33 mouse cellular contexts compared by ENCODE assay signal in the genomic region with DNA sequence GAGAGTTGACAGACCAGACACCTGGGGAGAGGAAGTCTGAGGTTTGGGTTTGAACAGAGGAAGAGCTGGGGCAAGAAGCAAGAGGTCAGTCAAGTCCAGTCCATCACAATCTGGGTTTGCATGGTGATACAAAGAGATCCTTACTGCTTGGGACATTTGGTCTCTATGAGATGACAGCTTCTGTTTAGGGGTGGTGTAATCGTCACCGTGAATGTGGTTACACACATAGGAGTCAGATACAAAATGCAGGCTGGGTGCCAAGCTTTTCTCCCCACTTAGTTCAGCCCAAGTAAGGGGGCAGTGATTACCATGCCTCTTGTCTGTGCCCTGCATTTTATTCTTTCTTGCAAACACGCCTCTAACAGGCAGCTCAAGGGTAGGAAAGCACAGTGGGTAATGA.
DNase-seq lines count a peak whose midpoint lies in the region; ATAC-seq and TF ChIP-seq lines count a peak whose summit lies in the region.
"Had no signal": no experiment of that assay in that cellular context is flagged by ENCODE, and none has a peak within 500 bp of the region (broad histone marks: within the 10 kb centered on the region; RNA-seq: fewer than 3 reads in every experiment).

No protein-coding gene starts in this region.

- no peaks in the 10 kb centered on the region for H3K27me3 ChIP-seq in liver, embryonic 13.5 days
- H3K27me3 ChIP-seq in liver, embryonic 11.5 days (replicated peaks; ENCODE audit: control insufficient read depth, insufficient read depth, low read length): no peaks in the 10 kb centered on the region
- no peaks in the 10 kb centered on the region for H3K27me3 ChIP-seq in liver, postnatal 0 days (ENCODE audit: insufficient read depth, low read length)
- H3K27me3 ChIP-seq in forebrain, embryonic 13.5 days: no peaks in the 10 kb centered on the region
- H3K27me3 ChIP-seq: embryonic facial prominence, embryonic 15.5 days; heart, embryonic 12.5 days; hindbrain, embryonic 13.5 days; limb, embryonic 15.5 days; lung, embryonic 15.5 days; midbrain, embryonic 12.5 days had no signal

- peak overlapping the region; percentile 94 for H3K27ac ChIP-seq in liver, embryonic 13.5 days
- no peak overlapping the region for H3K27ac ChIP-seq in liver, embryonic 11.5 days (ENCODE audit: low read depth, low read length)
- H3K27ac ChIP-seq in liver, postnatal 0 days (ENCODE audit: low read depth): peak overlapping the region; percentile 82
- H3K27ac ChIP-seq in forebrain, embryonic 13.5 days: no peak overlapping the region
- H3K27ac ChIP-seq: embryonic facial prominence, embryonic 10.5 days; embryonic facial prominence, embryonic 15.5 days; hindbrain, embryonic 13.5 days; limb, embryonic 10.5 days; limb, embryonic 15.5 days; lung, embryonic 15.5 days; midbrain, embryonic 12.5 days had no signal

- no peak for DNase-seq in liver, embryonic 13.5 days
- no peak for DNase-seq in liver, embryonic 11.5 days (ENCODE audit: low spot score)
- DNase-seq in liver, postnatal 0 days: no peak
- no peak for DNase-seq in urinary bladder, adult 2 months (ENCODE audit: low spot score)
- DNase-seq in left cerebral cortex, postnatal 4 days: no peak
- DNase-seq: adrenal gland, adult 2 months; adrenal gland, postnatal 36 days; cerebellum, adult 11 months; cerebellum, adult 9-11 months; gastrocnemius, postnatal 25 days; heart, adult 18-20 months; heart, postnatal 4 days; kidney, adult 8-10 months; kidney, postnatal 10 days; layer of hippocampus, postnatal 36 days; retina, postnatal 1 day; right cerebral cortex, postnatal 25 days; spleen, adult 18-20 months; thymus, postnatal 14 days had no signal

- TF ChIP-seq EP300 in liver, postnatal 0 days (IDR thresholded peaks at IDR 0.05; ENCODE audit: low read depth): no peak

- ATAC-seq in liver, embryonic 13.5 days (ENCODE audit: low read depth): no peak
- ATAC-seq in liver, embryonic 11.5 days (replicated peaks; ENCODE audit: low FRiP score): no peak
- peak; percentile 57 for ATAC-seq in common myeloid progenitor, adult 5-6 weeks (replicated peaks; ENCODE audit: low read depth, poor library complexity, severe bottlenecking)
- ATAC-seq in liver, postnatal 0 days: no peak
- ATAC-seq in forebrain, embryonic 13.5 days: no peak
- ATAC-seq: activated CD4-positive, CD25-positive, alpha-beta regulatory T cell, adult 4 months; CD4-positive, CD25-positive, alpha-beta regulatory T cell, adult 4 months; forebrain, embryonic 14.5 days; intestine, embryonic 16.5 days had no signal

- no peak for TF ChIP-seq CTCF in liver, postnatal 0 days (IDR thresholded peaks at IDR 0.05; ENCODE audit: low read depth)

- no peak overlapping the region for H3K4me3 ChIP-seq in liver, embryonic 13.5 days (replicated peaks)
- no peak overlapping the region for H3K4me3 ChIP-seq in liver, embryonic 11.5 days (ENCODE audit: low read depth, low read length)
- H3K4me3 ChIP-seq in liver, postnatal 0 days (ENCODE audit: low read depth, low read length): no peak overlapping the region
- H3K4me3 ChIP-seq in forebrain, embryonic 13.5 days: no peak overlapping the region
- H3K4me3 ChIP-seq: embryonic facial prominence, embryonic 10.5 days; embryonic facial prominence, embryonic 15.5 days; heart, embryonic 12.5 days; hindbrain, embryonic 13.5 days; limb, embryonic 10.5 days; limb, embryonic 15.5 days; lung, embryonic 15.5 days; midbrain, embryonic 12.5 days had no signal

- intact Hi-C loops in left cerebral cortex, postnatal 4 days (cut with DNase I): no loop called here

- H3K36me3 ChIP-seq in liver, embryonic 13.5 days: no peaks in the 10 kb centered on the region
- H3K36me3 ChIP-seq in liver, embryonic 11.5 days (ENCODE audit: control insufficient read depth, insufficient read depth, low read length): no peaks in the 10 kb centered on the region
- H3K36me3 ChIP-seq in liver, postnatal 0 days (replicated peaks; ENCODE audit: insufficient read depth, low read length): no peaks in the 10 kb centered on the region
- no peaks in the 10 kb centered on the region for H3K36me3 ChIP-seq in forebrain, embryonic 13.5 days (ENCODE audit: poor library complexity, severe bottlenecking)
- H3K36me3 ChIP-seq: embryonic facial prominence, embryonic 10.5 days; embryonic facial prominence, embryonic 15.5 days; heart, embryonic 12.5 days; hindbrain, embryonic 13.5 days; limb, embryonic 10.5 days; limb, embryonic 15.5 days; lung, embryonic 15.5 days; midbrain, embryonic 12.5 days had no signal

- H3K4me1 ChIP-seq in liver, embryonic 13.5 days (replicated peaks): peaks cover 59% of the 10 kb centered on the region
- H3K4me1 ChIP-seq in liver, embryonic 11.5 days (replicated peaks; ENCODE audit: control insufficient read depth, insufficient read depth, low read length): peaks cover 13% of the 10 kb centered on the region
- H3K4me1 ChIP-seq in liver, postnatal 0 days (ENCODE audit: insufficient read depth): peaks cover 31% of the 10 kb centered on the region
- peaks cover 4% of the 10 kb centered on the region; the same call in 1 of the 2 replicates for H3K4me1 ChIP-seq in forebrain, embryonic 13.5 days
- H3K4me1 ChIP-seq: embryonic facial prominence, embryonic 15.5 days; heart, embryonic 12.5 days; hindbrain, embryonic 13.5 days; limb, embryonic 10.5 days; limb, embryonic 15.5 days; lung, embryonic 15.5 days; midbrain, embryonic 12.5 days had no signal

- peak overlapping the region; percentile 59 for H3K9ac ChIP-seq in liver, embryonic 13.5 days
- no peak overlapping the region for H3K9ac ChIP-seq in liver, embryonic 11.5 days (ENCODE audit: low read depth, low read length)
- H3K9ac ChIP-seq in liver, postnatal 0 days (replicated peaks): no peak overlapping the region
- H3K9ac ChIP-seq in forebrain, embryonic 13.5 days: no peak overlapping the region
- H3K9ac ChIP-seq: embryonic facial prominence, embryonic 15.5 days; heart, embryonic 12.5 days; hindbrain, embryonic 13.5 days; limb, embryonic 15.5 days; lung, embryonic 15.5 days; midbrain, embryonic 12.5 days had no signal

- WGBS in liver, embryonic 13.5 days (ENCODE audit: insufficient replicate concordance): 70% methylated on average over 3 of the region's 3 CpGs
- WGBS in liver, embryonic 11.5 days: 78% methylated on average over 3 of the region's 3 CpGs
- WGBS in liver, postnatal 0 days (ENCODE audit: insufficient replicate concordance): 72% methylated on average over 3 of the region's 3 CpGs
- 70% methylated on average over 3 of the region's 3 CpGs for WGBS in forebrain, embryonic 13.5 days

- no peaks in the 10 kb centered on the region for H3K9me3 ChIP-seq in liver, embryonic 13.5 days (replicated peaks)
- H3K9me3 ChIP-seq in liver, embryonic 11.5 days (ENCODE audit: control insufficient read depth, low read length): no peaks in the 10 kb centered on the region
- H3K9me3 ChIP-seq in liver, postnatal 0 days (ENCODE audit: low read length): no peaks in the 10 kb centered on the region
- no peaks in the 10 kb centered on the region for H3K9me3 ChIP-seq in forebrain, embryonic 13.5 days (replicated peaks)
- H3K9me3 ChIP-seq: embryonic facial prominence, embryonic 10.5 days; embryonic facial prominence, embryonic 15.5 days; heart, embryonic 12.5 days; hindbrain, embryonic 13.5 days; limb, embryonic 10.5 days; limb, embryonic 15.5 days; lung, embryonic 15.5 days; midbrain, embryonic 12.5 days had no signal

- H3K4me2 ChIP-seq in liver, embryonic 13.5 days: no peak overlapping the region
- H3K4me2 ChIP-seq in liver, embryonic 11.5 days: no peak overlapping the region
- no peak overlapping the region for H3K4me2 ChIP-seq in liver, postnatal 0 days (ENCODE audit: low read depth, low read length)
- no peak overlapping the region for H3K4me2 ChIP-seq in forebrain, embryonic 13.5 days
- H3K4me2 ChIP-seq: embryonic facial prominence, embryonic 15.5 days; heart, embryonic 12.5 days; hindbrain, embryonic 13.5 days; limb, embryonic 15.5 days; lung, embryonic 15.5 days; midbrain, embryonic 12.5 days had no signal

Comparison
In these comparisons a context has a peak if more than half of its experiments do, and no peak if none do; other contexts are left out.
1. H3K27ac ChIP-seq: peak in liver, embryonic 13.5 days (single experiment) and liver, postnatal 0 days (single experiment); none in liver, embryonic 11.5 days (single experiment) and forebrain, embryonic 13.5 days (single experiment).